Mouse (Mus musculus) C2C12 (cell line): Measurements from ENCODE around the gene Tcstv1. TPM values are rescaled to one million over a fixed set of nuclear protein-coding genes. Genes with fewer than 3 reads are reported as not detected.
"Not testable (repeated sequence)": the region's sequence is repeated elsewhere in the genome, so short reads cannot be mapped to it uniquely, and the experiment has no call there.

Experiments used
- H3K27me3 ChIP-seq: one replicate; pipeline ENCODE4 v1.6.1; 2011; ENCODE audit not compliant: control insufficient read depth, insufficient read depth, insufficient read length
- H3K36me3 ChIP-seq: one replicate; pipeline ENCODE4 v1.6.1; 2011; ENCODE audit not compliant: control insufficient read depth, insufficient read depth
- H3K4me3 ChIP-seq: one replicate; pipeline ENCODE4 v1.5.1; 2011; ENCODE audit warnings: mild to moderate bottlenecking, control low read depth; ENCODE audit not compliant: poor library complexity, insufficient read depth, severe bottlenecking
- H3K79me2 ChIP-seq: one replicate; pipeline ENCODE4 v1.6.1; 2011; ENCODE audit not compliant: control insufficient read depth, insufficient read depth
- H3K79me3 ChIP-seq: one replicate; pipeline ENCODE4 v1.6.1; 2011; ENCODE audit warnings: low read depth, control low read depth
- H3ac ChIP-seq: one replicate; pipeline ENCODE3; 2011; ENCODE audit warnings: low read depth; ENCODE audit not compliant: control insufficient read depth, insufficient read length
- long read RNA-seq, 2 experiments: library from polyadenylated mRNA; unstranded; transcript quantifications; one replicate each; pipeline ENCODE4 v2.0.0; 2019 to 2020
- polyA plus RNA-seq: library from polyadenylated mRNA; unstranded; fragments of >200 nt; fragmentation: generic; extraction: Trizol; gene quantifications from one replicate; pipeline ENCODE4 v1.2.1, GENCODE M21; 2012; ENCODE audit warnings: missing spikeins

Tcstv1 gene
- 0.11 TPM for polyA plus RNA-seq
- long read RNA-seq, experiment 1 = 0 reads
- long read RNA-seq, experiment 2 = 0 reads

DNA sequence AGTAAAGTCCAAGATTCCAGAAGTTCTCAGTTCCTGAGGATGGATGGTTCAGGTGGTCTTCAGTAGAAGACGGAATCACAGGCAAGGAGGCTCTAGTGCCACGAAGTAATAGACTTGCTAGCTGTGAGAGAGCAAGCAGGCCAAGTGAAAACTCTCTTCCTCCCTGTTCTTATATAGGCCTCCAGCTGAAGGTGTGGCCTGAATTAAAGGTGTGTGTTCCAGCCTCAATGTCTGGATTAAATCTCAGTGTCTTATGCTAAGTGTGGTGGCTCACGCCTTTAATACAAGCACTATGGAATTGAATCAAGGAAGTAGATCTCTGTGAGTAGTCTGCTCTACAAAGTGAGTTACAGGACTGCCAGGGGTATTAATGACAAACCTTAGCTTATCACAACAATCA, at the start of gene Tcstv1:
Tcstv1 (minus strand) TSS at position 101 of the 400 bp plus-strand sequence.
- not testable (repeated sequence) for H3K4me3 ChIP-seq, H3K79me2 ChIP-seq, H3K36me3 ChIP-seq, H3K79me3 ChIP-seq, H3ac ChIP-seq, H3K27me3 ChIP-seq

DNA sequence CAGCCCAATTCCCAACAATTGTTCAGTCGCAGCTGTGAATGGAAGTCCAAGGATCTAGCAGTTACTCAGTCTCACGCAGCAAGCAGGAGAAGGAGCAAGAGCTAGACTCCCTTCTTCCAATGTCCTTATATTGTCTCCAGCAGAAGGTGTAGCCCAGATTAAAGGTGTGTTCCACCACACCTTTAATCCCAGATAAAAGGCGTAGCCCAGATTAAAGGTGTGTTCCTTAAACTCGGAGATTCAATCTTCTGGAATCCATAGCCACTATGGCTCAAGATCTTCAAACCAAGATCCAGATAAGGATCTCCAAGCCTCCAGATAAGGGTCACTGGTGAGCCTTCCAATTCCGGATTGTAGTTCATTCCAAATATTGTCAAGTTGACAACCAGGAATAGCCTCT, 34.6 kb upstream of the Tcstv1 start, which contains the start of gene Gm21761:
Gm21761 (minus strand) TSS at position 101 of the 400 bp plus-strand sequence.
- H3K27me3 ChIP-seq, H3K36me3 ChIP-seq, H3K79me2 ChIP-seq, H3K79me3 ChIP-seq, H3ac ChIP-seq, H3K4me3 ChIP-seq: not testable (repeated sequence)

DNA sequence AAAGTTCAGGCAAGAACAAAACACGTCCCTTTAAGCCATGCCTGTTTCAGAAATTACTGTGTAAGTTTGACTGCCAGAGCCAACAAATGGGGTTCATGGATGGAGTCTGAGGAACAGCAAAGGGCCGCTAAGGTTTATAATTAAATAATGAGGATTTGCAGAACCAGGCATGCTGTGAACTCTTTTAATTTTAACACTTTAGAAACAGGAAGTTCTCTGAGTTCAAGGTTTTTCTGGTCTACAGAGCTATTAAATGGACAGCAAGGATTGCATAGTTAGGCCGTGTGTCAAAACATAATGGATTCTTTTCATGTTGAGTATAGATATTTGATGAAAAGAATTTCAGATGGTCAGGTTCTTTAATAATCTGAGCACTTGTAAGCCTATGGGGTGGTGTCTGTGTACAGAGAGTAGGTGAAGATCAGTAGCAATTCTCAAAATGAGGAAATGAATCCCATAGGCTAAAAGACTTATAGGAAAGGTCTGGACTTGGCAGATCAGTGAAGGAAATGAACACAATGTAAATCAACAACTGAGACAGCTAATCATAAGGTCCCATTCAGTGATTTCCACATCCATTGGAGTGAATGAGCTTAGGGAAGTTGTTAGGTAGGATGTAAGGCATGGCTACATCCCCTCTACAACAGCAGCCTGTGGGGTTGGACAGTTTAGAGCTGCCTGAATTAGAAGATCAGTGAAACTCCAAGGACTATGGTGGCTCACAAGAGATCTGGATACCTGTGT, 30.2 kb upstream of the Tcstv1 start:
- H3K27me3 ChIP-seq, H3K79me2 ChIP-seq, H3K4me3 ChIP-seq, H3K36me3 ChIP-seq, H3K79me3 ChIP-seq, H3ac ChIP-seq: not testable (repeated sequence)

DNA sequence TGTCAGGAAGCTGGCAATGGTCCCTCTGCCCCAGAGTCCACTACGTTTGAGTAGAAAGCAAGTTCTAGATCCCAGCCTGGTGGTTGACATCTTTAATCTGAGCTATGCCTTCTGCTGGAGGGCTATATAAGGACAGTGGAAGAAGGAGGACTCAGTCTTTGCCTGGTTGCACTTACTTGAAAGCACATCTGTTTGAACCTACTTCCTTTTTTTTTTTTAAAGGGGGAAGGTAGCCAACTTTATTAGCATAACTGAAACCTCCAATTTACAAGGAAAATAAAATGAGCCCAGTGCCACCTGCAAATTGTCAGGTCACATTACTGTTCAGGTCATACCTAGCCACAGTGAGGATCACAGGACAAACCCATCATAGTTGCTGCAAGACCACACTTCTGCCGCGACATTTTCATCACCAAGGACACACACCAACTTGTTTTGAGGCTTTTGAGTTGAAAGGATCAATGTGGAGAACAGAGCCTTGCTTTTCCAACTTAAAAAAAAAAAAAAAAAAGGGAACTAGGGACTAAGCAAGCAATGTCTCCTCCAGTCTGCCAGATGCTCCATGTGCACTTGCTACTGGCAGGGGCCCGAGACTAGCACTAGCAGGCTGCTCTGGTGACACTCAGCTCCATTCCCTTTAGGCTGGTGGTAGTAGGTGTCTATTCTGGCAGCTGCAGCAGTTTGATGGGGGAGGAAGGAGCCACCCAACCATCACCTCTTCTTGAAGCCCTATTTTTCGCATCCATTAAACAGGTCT, 22.6 kb upstream of the Tcstv1 start:
- H3K79me3 ChIP-seq, H3K27me3 ChIP-seq, H3ac ChIP-seq, H3K4me3 ChIP-seq, H3K79me2 ChIP-seq, H3K36me3 ChIP-seq: not testable (repeated sequence)

DNA sequence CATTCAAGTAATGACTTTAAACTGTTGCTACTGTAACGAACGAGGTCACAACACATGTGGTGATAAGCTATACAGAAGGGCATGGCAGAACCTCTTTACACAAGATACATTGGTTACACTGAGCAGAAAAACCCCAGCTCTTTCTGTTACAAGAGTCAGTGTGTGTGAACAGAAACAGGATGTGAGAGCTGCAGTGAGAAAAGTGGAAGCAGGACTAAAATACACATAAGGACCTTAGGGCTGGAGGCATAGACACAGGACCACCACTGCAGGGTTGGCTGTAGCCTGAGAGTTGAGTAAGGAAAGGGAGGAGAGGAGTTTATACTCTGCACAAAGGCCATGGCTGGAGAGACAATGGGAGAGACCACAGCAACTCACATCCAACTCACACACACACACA, 21.9 kb upstream of the Tcstv1 start:
- H3K4me3 ChIP-seq, H3K27me3 ChIP-seq, H3K79me3 ChIP-seq, H3ac ChIP-seq, H3K79me2 ChIP-seq, H3K36me3 ChIP-seq: not testable (repeated sequence)

DNA sequence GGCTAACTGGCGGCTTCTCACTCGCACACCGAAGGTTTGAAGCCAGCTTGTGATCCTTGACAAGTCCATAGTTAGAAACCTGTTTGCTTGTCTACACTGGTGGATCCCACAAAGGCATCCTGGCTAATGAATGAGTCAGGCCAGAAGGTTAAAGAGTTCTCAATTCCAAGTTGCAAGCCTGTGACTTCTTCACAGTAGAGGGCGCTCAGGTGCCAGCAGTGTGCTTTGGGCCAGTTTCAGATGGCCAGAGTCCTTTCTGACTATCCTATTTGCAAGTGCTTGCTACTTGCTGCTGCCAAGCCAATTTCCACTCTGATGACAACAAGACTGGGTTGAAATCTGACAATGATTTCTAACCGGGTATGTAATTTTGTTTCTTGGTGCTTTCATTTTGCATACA, 4.0 kb upstream of the Tcstv1 start:
- H3K79me2 ChIP-seq, H3K79me3 ChIP-seq, H3ac ChIP-seq, H3K4me3 ChIP-seq, H3K27me3 ChIP-seq, H3K36me3 ChIP-seq: not testable (repeated sequence)

DNA sequence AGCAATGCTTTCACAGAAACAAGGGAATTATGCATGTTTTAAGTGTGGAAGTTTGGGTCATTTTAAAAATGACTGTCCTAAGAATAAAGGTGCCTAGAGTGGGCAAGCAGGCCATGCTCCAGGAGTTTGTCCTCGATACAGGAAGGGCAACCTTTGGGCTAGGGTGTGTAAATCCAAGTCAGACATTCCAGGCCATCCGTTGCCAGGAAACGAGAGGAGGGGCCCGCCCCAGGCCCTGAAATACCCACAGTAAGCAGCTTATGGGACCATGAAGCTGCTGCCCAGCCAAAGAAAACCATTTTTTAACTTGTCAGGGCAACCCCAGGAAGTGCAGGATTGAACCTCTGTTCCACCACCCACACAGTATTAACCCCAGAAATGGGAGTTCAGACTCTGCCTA, 7.7 kb downstream of the Tcstv1 start:
- not testable (repeated sequence) for H3K79me3 ChIP-seq, H3ac ChIP-seq, H3K4me3 ChIP-seq, H3K79me2 ChIP-seq, H3K27me3 ChIP-seq, H3K36me3 ChIP-seq

DNA sequence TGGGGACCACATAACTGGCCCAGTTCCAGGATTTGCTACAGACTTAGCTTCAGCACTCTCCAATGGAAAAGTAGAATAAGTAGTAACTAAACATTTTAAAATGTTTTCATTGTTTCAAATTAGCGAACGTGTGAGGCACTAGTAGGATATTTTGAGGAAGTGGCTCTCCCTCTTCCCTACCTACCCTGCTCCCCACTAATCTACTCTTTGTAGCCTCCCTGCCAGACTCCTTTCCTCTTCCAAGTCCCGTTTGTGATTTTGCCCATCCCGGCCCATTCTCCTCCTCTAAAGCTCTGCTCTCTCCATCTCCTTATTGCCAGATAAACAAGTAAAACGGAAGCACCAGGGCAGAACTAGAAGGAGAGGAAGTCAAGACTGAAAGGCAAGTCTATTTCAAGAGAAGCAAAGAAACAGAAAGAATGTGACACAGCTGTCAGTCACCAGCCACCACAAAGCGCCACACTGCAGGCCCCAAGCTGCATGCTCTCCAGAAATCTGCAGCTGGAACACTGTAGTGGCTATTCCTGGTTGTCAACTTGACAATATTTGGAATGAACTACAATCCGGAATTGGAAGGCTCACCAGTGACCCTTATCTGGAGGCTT, 30.1 kb downstream of the Tcstv1 start:
- H3K79me2 ChIP-seq, H3K36me3 ChIP-seq, H3ac ChIP-seq, H3K79me3 ChIP-seq, H3K4me3 ChIP-seq, H3K27me3 ChIP-seq: not testable (repeated sequence)

DNA sequence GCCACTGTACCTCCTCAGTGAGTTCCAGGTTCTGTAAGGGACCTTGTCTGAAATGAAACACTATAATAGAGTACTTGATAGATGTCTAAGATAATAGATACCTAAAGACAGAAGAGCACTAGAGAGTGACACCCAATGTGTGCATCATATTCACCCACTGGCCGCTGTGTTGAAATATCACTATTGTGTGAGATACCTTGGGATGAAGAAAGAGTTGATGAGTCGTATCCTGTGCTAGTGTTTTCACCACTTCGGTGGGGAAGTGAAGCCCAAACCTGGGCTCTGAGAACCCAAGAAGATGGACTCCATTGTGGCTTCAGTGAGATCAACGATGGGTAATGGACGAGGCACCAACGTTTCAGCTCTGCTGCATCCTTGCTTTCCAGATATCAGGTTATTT, 32.2 kb downstream of the Tcstv1 start:
- not testable (repeated sequence) for H3ac ChIP-seq, H3K27me3 ChIP-seq, H3K4me3 ChIP-seq, H3K79me3 ChIP-seq, H3K36me3 ChIP-seq, H3K79me2 ChIP-seq
